Mouse (Mus musculus) megakaryocyte, adult 5-6 weeks (primary cell): ENCODE data around the gene Als2cl. TPM values are rescaled to one million over a fixed set of nuclear protein-coding genes. Genes with fewer than 3 reads are reported as not detected.
A peak's percentile ranks its signal among the peaks of the same experiment; 100 is the strongest.

Experiments
- ATAC-seq: 2 replicates; pipeline ENCODE4 v1.8.0; 2016; ENCODE audit warnings: mild to moderate bottlenecking, inconsistent platforms; ENCODE audit not compliant: poor library complexity, severe bottlenecking
- total RNA-seq, 2 experiments: library from RNA; stranded (forward) in 1 of 2; stranded (reverse) in 1 of 2; fragments of 153-499, 151-499 nt in 1 of 2; fragments of 221-1000, 200-1000 nt in 1 of 2; gene quantifications; 2 replicates each; pipeline versions ENCODE4 v1.2.3 to v1.2.4; 2015 to 2017

Gene Als2cl
- total RNA-seq, 2 experiments from 2014 or later, result 0.29 to 2.9 TPM

DNA sequence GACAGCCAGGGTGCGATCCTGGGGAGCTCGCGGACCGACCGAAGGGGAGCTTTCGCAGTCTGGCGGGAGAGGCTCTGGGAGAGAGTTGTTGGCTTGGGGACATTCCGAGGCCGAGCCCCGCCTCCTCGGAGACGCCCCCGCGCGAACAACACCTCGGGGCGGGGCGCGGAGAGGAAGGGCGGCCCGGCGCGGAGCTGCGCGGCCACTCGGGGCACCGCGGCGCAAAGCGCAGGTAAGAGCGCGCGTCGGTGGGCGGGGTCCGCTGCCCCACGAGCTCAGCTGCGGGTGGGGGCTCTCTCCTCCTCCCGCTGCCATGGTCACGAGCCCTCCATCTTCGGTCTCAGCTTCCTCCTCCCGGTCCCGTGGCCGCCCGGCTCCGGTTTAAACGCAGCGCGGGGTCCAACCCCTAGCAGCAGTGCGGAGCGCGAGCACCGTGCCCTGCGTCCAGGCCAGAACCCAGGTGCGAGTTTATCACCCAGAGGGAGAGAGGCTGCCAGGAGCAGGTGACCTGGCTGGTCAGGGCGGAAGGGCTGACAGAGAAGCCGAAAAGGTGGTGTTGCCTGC, 410 bp downstream of the Als2cl start, which contains the start of gene Tmie:
TSS of gene Tmie (minus strand) at position 116 of the 564 bp plus-strand sequence.
- peak; percentile 34; the same call in 1 of the 2 replicates for ATAC-seq

DNA sequence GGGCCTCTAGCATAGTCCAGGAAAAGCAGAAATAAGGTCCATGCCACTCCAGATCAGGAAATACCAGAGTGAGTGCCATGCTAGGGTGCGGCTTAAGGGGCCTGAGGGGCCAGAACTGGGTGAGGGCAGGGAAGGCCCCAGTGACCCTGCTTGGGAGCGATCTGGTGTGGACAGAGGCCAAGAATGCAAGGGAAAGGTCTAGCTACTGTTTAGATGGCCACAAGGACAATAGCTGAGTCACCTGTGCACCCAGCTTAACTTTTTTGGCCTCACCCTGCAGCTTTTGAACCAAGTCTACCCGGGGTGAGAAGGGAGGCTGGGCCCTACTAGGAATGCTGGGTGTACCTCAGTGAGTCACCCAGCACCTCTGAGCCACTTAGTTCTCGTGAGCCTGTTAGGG, 1.1 kb downstream of the Als2cl start:
- ATAC-seq, result no peak

DNA sequence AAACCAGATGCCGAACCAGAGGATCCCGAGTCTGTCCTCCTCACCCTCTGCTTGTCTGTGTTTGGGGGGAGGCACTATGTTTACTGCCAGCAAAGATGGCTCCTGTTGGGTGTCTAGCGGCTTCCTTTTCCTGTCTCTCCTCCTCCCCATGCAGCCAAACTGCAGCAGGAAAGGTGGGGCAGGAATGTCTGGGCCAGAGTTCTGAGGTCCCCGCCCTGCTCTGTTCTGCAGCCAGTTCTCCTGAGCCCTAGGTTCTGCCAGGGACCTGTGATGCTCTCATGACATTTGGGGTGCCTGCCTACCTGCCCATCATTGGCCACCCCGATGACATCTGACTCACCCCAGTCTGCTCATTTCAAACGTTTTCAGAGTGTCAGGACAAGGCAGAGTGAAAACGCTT, 2.3 kb downstream of the Als2cl start:
- ATAC-seq, result no peak

DNA sequence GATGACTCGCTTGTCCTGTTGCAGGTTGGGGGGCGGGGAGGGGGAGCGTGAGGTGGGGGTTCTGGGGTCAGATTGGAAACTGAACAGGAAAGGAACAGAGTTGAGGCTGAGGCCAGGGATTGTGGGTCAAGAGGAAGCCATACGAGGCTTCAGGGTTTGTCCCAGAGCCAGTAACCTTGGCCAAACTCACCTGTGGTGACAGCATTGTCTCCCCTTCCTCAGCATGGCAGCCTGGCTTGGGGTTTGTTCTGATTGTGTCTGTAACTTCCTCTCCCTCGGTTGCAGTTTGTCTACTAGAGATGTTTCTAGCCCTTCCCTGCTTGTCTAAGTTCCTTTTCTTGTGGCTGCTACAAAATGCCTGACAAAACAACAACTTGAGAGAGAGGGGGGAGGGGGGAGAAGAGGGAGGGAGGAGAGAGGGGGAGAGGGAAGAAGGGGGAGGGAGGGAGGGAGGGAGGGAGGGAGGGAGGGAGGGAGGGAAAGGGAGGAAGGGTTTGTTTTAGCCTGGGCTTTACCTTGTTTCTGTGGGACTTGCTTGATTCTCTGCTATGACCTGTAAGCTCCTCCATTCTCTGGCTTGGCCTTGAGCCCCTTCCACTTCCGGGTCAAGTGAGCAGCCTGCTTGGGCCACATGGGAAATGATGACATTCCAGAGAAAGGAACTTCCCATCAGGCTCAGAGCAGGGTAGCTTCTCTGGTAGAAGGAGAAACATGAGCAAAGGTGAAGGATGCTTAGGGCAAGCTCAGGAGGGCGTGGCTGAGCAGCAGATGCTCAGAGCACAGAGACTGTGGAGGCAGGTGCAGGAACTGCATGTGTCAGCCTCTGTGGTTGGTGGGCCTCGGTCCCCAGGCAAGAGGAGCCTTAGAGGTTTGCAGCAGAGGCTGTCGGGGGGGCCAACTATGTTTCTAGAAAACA, 8.0 kb downstream of the Als2cl start:
- peak; percentile 34; the same call in 1 of the 2 replicates for ATAC-seq

DNA sequence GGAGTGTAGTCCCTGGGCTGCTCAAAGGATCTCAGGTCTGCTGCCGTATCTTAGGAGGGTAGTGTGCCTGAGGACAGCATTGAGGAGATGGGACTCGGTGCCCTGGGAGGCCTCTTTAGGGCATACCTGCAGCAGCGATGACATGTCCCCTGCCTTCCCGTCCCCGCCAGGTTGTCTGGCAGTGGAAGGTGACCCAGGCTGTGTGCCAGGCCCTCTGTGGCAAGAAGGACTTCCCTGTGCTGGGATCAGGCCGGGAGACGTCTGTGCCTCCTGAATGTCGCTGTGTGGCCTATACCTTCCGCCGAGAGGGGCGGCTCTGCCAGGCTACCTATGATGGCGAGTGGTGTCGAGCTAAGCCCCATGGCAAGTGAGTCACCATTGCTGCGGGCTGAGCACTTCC, 9.3 kb downstream of the Als2cl start:
- no peak for ATAC-seq

DNA sequence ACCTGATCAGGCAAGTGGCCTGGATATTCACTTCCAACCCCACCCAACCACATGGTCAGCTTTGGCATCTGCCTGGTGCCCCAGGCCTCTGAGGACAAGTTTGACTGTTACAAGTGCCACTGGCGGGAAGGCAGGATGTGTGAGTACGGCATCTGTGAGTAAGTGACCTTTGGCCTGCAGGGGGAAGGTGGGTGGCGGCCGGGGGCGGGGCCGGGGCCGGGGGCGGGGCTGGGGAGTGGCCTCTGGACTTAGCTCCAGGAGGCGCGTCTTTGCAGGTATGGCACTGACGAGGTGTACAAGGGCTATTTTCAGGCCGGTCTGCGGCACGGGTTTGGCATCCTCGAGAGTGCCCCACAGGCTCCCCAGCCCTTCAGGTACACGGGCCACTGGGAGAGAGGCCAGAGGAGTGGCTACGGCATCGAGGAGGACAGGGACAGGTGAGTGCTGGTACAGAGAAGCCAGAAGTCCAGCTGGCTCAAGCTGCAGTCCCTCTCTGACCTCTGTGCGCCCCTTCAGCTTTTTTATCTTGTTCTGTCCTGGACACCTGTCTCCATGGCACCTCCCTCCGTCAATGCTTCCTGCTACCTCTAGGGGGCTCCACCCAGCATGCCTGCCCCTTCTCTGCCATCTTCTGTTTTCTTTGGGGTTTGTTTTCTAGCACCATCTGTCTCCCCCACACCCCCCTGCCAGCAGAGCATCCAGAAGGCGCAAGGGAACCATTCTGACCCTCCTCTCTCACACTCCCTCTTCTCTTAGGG, 10.5 kb downstream of the Als2cl start:
- no peak for ATAC-seq

DNA sequence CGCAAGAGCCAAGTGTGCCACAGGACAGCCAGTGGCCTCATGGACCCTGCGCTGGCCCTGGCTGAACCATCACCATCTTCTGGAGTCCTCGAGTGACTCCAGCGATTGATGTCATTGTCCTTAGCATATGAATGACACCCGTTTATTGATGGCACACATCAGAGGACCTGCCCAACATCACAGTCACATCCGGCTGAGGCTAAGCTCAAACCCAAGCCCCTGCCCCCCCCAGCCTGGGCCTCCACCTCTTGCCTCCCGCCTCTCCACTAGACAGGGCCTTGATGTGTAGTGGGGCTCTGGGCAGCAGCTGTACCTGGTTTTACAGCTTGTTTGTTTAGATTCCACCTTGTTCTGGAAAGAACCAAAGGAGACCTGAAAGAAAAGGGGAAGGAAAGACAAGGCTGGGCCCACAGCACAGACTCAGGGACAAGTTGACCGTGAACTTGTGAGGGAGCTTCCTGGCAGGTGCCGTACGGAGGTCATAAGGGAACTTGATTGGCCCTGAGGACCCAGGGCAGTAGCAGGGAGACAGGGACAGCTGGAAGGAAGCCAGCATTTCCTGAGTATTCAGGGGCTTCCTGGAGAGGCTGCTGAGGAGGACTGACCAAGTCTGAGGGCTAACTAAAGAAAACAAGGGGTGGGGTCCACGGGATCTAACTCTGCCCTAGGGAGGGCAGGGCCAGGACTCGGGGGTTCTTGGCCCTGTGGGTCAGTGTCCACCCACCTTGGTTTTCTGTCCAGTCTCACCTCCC, 11.6 kb downstream of the Als2cl start:
- no peak for ATAC-seq

DNA sequence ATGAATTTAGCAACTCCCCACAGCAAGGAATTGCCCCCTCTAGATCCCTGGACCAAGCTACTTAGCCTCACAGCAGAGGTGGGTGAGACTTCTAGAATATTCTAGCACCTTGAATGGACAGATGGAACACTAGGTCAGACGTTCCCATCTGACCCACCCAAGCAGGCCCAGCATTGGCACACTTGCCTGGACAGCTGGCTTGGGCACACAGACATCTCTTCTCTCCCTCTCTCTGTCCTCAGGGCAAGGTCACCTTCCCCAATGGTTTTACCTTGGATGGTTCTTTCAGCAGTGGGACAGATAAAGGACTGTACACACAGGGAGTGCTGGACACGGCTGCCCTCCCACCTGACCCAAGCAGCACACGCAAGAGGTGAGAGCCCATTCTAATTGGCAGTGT, 12.9 kb downstream of the Als2cl start:
- ATAC-seq, result no peak

DNA sequence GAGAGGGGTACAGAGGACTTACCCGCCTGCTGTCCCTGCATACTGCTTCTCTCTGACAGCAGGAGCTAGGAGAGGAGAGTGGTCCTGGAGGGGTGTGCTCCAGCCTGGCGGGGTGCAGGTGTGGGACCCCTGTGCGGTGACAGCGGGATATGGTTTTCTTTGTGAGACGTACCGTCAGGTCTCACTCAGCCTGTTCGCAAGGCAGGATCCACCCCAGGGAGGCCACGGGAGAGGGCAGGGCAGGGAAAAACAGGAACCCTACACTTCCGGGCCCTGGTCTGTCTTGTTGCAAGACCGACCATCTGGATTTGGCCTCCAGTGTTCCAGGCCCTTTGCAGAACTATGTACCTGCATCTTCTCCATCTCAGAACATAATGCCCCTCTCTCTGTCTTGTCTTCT, 13.8 kb downstream of the Als2cl start:
- peak; percentile 76 for ATAC-seq

DNA sequence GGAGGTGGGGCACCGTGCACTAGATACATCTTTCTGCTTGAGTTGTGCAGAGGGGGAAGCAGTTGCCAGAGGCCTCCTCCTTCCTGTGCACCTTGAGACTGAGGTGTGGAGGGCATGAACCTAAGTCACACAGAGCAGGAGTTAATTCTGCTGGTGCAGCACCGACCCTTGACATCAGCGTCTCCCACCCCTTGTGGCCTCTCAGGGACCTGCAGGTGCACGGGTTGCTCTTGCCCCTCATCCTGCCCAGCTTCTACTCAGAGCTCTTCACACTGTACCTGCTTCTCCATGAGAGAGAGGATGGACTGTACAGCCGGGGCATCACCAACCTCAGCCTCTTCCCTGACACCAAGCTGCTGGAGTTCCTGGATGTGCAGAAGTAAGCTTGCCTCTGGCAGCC, 15.8 kb downstream of the Als2cl start:
- no peak for ATAC-seq

DNA sequence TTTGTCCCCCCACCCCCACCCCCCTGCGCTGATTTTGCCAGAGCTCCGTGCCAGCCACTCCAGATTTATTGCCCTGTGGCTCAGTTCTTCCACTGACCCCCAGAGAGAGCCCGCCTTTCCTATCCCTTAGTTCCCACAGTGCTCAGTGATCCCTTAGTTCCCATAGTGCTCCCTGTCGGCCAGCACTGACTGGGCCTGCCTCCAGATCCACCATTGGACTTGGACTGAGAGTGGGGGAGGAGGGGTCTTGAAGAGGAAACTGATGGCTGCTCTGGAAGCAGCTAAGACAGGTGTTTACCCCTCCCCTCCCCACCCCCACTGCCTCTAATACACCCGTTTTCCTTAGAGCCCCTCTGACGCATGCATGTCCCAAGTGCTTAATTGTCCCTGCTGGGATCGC, 16.3 kb downstream of the Als2cl start:
- no peak for ATAC-seq

DNA sequence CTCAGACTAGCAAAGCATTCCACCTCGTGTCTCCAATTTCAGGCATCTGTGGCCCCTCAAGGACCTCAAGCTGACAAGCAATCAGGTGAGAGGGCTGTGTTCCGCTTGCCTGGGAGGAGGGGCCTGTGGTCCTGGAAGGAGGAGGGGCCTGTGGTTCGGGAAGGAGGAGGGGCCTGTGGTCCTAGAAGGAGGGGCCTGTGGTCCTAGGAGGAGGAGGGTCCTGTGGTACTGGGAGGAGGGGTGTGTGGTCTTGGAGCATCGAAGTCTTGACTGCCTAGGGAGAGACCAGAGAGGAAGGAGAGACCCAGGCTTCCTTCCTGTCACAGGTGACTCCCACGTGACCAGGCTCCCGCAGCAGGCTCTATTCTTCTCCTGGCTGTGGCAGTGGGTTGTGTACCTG, 16.9 kb downstream of the Als2cl start:
- ATAC-seq, result peak; percentile 26; the same call in 1 of the 2 replicates

DNA sequence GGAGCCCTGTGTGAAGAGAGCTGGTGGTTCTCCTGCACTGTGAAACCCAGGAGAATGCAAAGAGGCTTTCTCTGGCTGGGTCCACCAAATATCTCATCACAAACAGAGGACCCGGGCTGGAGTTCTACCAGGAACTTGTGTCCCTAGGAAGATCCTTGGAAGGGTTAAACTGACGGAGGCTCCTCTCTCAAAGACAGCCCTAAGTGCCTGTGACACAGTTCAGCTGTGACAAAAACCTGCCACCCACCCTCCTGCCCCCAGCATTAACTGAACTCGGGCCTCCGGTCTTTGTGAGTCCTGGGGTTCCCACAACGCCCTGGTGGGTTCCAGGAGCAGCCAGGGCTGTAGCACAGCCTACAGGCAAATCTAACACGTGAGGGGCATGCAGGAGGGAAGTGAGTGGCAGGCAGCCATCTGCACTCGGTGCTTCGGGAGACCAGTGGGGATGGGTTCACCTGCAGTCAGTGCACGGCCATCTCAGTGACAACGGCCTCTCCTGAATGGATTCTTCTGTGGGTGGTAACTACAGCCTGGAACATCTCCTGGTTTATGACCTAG, 19.9 kb downstream of the Als2cl start:
- no peak for ATAC-seq

DNA sequence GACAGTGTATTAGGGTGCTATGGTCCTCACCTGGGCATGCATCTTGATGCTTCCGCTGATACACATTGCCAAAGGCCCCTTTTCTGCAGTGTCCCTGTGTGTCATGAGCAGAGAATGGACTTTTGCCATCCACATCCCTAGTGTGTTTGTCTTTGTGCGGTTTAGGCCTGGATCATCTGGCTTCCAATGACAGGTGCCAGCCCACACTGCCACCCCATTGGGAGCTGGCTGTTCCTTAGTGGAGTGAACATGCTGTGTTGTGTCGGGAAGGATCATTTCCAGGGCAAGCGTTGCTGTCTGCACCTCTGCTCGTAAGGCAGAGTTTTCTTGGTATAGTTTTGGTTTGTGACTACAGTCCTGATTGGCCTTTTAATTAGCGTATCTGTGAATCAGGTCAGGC, 21.5 kb downstream of the Als2cl start:
- no peak for ATAC-seq

DNA sequence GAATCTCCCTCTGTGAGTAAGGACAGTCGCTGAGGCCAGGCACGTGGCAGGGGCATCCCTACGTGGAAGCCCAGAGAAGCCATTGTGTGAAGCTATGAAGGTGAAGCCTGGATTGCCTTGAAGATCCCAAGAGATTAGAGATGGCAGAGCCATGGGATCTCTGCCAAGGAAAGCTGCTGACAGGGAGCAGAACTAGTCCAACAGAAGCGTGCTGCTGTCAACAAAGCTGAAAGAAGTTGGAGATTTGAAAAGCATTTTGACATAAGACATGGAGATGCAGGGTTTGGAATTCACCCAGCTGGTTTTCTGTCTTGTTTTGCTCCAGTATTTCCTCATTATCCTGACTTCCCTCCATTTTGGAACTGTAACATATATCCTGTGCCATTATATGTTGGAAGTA, 22.6 kb downstream of the Als2cl start:
- ATAC-seq, result no peak

DNA sequence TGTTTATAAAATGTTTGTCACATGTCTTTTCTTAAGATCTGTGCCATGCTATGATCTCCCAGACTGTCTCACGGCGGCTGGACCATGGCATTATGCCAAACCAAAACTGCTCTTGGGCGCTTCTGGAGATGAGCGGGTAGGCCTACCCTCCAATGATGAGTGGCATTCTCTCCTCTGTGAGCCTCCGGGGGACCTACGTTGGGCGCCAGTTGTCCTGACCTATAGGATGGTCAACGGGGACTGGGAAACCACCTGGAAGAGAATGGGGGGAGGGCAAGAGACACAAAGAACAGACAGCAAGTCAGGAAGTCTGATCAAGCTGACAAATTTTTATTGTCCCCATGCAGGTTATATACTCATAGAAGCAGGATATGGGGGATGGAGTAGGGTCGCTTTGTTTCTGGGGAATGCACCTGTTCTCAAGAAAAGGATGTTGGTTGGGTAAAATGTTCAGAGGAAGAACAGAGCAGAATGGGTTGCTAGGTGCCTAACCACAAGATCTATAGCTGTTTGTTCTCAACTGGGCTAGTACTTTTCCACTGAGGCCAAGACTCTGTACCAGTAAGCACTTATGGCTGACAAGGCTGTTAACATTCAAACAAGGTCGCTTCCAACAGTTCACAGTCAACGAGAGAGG, 27.6 kb downstream of the Als2cl start:
- no peak for ATAC-seq

DNA sequence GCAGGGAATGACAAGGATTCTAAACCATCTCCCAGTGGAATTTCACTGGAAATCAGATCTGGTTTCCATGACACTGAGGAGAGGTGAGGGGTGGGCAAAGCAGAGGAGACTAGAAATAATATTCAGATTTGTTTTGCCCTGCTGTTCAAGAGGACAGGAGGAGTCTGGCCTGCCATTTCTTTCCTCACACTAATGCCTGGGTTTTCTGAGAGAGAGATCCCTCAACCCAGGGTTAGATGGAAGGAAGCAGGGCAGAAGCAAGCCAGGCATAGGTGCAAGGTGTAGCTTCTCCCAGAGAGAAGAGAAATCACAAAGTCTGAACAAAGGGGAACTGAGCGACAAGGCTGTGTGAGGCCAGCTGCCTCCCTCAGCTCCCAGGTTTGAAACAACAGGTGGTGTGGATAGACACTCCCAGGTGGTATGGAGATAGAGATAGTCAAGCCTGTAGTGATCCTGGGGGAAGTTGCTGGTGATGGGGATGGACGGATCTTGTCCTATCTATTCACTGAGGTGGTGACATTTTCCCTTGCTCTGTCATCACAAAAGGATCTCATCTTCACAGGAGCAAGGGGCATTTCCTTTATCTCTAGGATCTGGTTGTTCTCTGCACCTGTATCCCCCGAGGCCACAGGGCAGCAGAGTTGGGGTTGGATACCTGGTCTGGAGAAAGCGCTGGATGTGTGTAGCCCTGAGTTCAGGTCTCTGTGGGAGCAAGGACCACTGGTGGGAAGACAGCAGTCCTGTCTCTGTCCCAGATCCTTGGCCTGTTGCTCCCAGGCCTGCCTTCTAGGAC, 28.4 kb downstream of the Als2cl start:
- ATAC-seq, result no peak

DNA sequence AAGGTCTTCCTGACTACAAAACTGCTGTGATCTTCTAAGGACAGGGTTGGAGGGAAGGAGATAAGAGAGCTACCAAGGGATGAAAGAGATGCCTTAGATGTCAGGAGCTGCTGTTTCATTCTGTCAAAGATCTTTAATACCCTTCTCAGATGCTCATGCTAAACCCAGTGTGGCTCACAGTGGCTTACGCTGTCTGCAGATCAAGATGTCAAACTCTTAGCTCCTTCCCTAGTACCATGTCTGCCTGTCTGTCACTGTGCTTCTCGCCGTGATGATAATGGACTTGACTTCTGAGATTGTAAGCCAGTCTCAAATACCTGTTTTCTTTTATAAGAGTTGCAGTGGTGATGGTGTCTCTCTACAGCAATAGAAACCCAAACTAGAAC, 29.0 kb downstream of the Als2cl start:
- ATAC-seq, result no peak

DNA sequence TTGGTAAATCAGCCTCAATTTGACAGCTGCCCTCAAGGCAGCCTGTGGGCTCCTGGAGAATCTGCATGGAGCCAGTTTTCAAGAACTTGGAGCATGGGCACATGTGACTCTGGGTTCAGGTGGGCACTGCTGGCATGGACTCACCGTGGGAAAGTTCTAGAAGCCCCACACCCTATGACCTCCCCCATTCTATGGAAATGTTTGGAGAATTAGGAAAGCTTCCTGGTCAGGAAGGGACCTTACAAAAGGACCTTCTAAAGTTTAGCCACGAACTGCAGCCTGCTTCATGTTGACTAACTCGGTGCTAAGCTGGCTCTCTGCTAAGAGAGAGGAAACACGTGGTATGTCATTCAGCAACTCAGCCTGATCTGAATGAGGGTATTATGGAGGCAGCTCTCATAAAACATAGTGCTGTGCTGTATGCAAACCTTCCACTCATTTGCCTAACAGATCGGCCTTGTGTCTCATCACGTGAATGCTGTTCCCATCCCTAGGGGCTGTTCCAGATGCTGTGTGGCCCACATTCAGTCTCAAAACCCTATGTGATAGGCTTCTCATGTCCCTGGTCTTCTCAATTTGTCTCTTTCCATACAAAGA, 29.8 kb downstream of the Als2cl start:
- ATAC-seq, result no peak
